Mouse (Mus musculus) limb, embryonic 12.5 days (tissue): Measurements from ENCODE around the gene Radil. TPM values are rescaled to one million over a fixed set of nuclear protein-coding genes. Genes with fewer than 3 reads are reported as not detected.

Experiments
- ATAC-seq: fragments of 200-750 bp; cut with Nextera tagmentation; 2 replicates; pipeline ENCODE4 v1.8.0; 2017; ENCODE audit warnings: low read depth, moderate TSS enrichment; ENCODE audit not compliant: insufficient number of reproducible peaks, insufficient read depth, low FRiP score, low TSS enrichment
- H3K27ac ChIP-seq: fragments of 300-500 bp; sonication (generic); 2 replicates; pipeline ENCODE4 v1.5.1; 2016; ENCODE audit warnings: mild to moderate bottlenecking, moderate library complexity
- H3K27me3 ChIP-seq: fragments of 300-500 bp; sonication (generic); 2 replicates; pipeline ENCODE4 v1.6.1; 2016; ENCODE audit warnings: mild to moderate bottlenecking, moderate library complexity
- H3K36me3 ChIP-seq: fragments of 300-500 bp; sonication (generic); 2 replicates; pipeline ENCODE4 v1.6.1; 2016; ENCODE audit warnings: mild to moderate bottlenecking, moderate library complexity
- H3K4me1 ChIP-seq: fragments of 300-500 bp; sonication (generic); replicated peaks from 2 replicates; pipeline ENCODE4 v1.6.1; 2016
- H3K4me2 ChIP-seq: fragments of 300-500 bp; sonication (generic); 2 replicates; pipeline ENCODE4 v1.6.1; 2016; ENCODE audit warnings: mild to moderate bottlenecking, moderate library complexity
- H3K4me3 ChIP-seq: fragments of 300-500 bp; sonication (generic); replicated peaks from 2 replicates; pipeline ENCODE4 v1.5.1; 2016; ENCODE audit warnings: mild to moderate bottlenecking
- H3K9ac ChIP-seq: fragments of 300-500 bp; sonication (generic); replicated peaks from 2 replicates; pipeline ENCODE4 v1.6.1; 2016; ENCODE audit warnings: mild to moderate bottlenecking, moderate library complexity
- H3K9me3 ChIP-seq: fragments of 300-500 bp; sonication (generic); 2 replicates; pipeline ENCODE4 v1.6.1; 2016; ENCODE audit warnings: mild to moderate bottlenecking, moderate library complexity
- WGBS: fragments of 180-500 bp; shearing (Covaris S2); methylation state at CpG from one replicate; pipeline ENCODE4 v1.1.7; 2016; 5-methylcytosine and 5-hydroxymethylcytosine counted together
- polyA plus RNA-seq: library from polyadenylated mRNA; unstranded; fragments of >200 nt; fragmentation: Nextera tagmentation; extraction: Ambion mirVana; gene quantifications from 2 replicates; pipeline ENCODE4 v1.2.1, GENCODE M21; 2016

Gene Radil
- polyA plus RNA-seq, 1 experiment from 2014 or later: 2.8 TPM

DNA sequence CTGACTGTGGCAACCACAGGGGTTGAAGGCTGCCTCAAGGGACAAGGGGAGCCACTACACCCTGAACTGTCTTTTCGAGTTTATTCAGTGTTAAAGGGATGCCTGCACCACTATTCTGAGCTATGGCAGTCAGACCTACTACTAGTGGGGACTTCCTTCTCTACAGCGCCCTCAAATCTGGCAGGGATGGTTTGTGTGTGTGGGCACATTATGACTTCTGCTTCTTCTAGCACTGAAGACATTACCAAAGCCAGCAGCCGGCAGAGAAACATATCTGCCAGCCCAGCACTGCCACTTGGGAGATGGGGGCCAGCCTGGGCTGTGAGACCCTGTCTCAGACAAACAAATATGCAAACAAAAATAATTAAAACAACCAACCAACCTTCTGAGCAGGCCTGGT is 46.7 kb downstream of the Radil start:
- Histone ChIP-seq H3K9ac (no peak overlapping the region), H3K4me2 (no peak overlapping the region), H3K36me3 (no peaks in the 10 kb centered on the region), H3K4me3 (no peak overlapping the region), H3K27me3 (no peaks in the 10 kb centered on the region; the same call in 1 of the 2 replicates), H3K9me3 (no peaks in the 10 kb centered on the region), H3K4me1 (peaks cover 26% of the 10 kb centered on the region), H3K27ac (no peak overlapping the region)
- ATAC-seq: no peak
- WGBS: 90% methylated on average over 3 of the region's 3 CpGs

DNA sequence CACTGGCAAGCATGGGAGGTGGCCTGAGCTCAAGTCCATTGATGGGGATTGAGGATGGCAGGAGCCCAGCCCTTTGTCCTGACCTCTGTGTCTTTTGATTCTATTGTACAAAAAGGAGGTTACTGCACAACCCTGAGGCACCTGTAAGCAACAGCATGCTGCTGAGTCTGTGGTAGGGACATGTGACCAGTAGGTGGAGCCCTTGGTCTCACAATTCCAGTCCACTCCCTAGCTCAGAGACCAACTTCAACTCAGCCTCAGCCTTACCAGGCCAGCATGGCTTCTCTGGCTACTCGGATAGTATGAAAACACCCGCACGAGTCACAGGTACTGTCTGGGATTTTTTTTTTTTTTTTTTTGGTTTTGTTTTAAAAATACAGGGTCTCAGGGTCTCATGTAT is 48.5 kb downstream of the Radil start:
- Histone ChIP-seq H3K9me3 (no peaks in the 10 kb centered on the region), H3K27ac (no peak overlapping the region), H3K9ac (no peak overlapping the region), H3K36me3 (no peaks in the 10 kb centered on the region), H3K4me2 (no peak overlapping the region), H3K4me1 (peaks cover 23% of the 10 kb centered on the region), H3K27me3 (no peaks in the 10 kb centered on the region; the same call in 1 of the 2 replicates), H3K4me3 (no peak overlapping the region)
- peak; percentile 81 for ATAC-seq
- 5% methylated on average over 3 of the region's 3 CpGs for WGBS

DNA sequence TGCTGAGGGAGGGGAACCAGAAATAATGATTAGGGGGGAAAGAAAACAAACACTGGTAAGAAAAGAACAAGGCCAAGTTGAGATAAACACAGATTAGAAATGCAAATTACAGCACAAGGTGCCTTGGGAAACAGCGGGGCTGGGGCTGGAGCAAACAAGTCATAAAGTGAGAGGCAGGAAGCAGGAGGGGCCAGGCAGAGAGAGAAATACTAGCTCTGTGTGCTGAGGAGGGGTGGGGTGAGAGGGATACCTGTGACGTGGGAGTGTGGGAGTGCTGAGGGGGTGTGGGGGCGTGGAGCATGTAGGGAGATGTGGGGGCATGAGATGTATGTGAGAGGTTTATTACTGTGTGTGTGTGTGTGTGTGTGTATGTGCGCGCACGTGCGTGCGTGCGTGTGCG is 50.0 kb downstream of the Radil start:
- H3K27ac ChIP-seq: 0 out of 2 replicates have a peak overlapping the region, but pooled peaks have one; percentile 45
- no peak overlapping the region for H3K9ac ChIP-seq
- H3K9me3 ChIP-seq: no peaks in the 10 kb centered on the region
- no peaks in the 10 kb centered on the region for H3K36me3 ChIP-seq
- H3K27me3 ChIP-seq: no peaks in the 10 kb centered on the region
- H3K4me3 ChIP-seq: no peak overlapping the region
- no peak for ATAC-seq
- peaks cover 25% of the 10 kb centered on the region for H3K4me1 ChIP-seq
- WGBS: 68% methylated on average over 10 of the region's 10 CpGs
- H3K4me2 ChIP-seq: no peak overlapping the region

DNA sequence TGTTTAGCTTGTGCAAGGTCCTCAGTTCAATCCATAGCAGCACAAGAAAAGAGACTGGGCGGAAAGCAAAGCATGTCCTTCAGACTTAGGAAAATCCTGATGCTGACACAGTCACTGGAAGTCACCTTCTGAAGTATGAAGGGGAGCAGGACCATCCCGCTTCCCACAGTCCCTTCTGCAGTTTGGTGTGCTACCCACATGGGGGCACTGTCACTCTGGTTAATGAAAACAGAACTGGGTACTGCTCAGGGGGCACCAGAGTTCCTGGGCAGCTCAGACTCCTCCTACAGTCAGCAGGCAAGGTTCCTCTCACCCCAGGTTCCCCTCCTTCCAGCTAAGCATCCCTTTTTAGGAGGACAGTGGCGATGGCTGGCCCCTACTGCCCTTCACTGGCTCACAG is 51.9 kb downstream of the Radil start:
- Histone ChIP-seq H3K9ac (no peak overlapping the region), H3K4me1 (peaks cover 38% of the 10 kb centered on the region), H3K36me3 (no peaks in the 10 kb centered on the region), H3K9me3 (no peaks in the 10 kb centered on the region), H3K4me2 (no peak overlapping the region), H3K27me3 (no peaks in the 10 kb centered on the region), H3K4me3 (no peak overlapping the region), H3K27ac (no peak overlapping the region)
- WGBS: 60% methylated on average over 3 of the region's 3 CpGs
- no peak for ATAC-seq

DNA sequence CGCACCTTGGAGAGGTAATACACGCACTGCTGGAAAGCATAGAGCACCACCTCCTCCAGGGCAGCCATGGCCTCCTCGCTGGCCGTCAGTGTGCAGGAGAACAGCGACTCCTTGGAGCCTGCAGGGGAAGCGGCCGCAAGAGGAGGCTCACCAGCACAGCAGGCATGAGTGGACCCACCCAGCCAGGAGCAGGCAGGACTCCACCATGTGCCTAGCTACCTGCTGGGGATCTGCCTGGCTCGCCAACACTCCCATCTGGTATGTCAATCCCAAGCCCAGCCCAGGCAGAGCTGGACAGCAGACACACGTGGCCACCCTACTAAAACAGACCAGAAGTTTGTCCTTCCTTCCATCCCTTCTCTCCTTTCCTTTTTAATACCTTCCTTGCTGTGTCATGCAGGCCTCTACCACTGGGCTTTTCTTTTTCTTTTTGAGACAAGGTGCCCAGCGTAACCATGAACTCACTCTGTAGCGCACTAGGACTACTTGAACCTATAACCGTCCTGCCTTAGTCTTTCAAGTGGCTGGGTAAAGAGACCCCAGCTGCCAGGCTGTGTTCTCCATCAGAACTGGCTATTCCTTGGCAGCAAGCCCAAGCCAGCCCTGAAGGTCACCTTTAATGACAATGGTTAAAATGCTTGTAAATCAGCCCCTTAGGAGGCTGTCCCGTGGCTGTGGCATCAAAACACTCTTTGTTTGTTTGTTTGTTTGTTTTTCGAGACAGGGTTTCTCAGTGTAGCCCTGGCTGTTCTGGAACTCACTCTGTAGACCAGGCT is 55.4 kb downstream of the Radil start:
- Histone ChIP-seq H3K9me3 (no peaks in the 10 kb centered on the region), H3K27me3 (no peaks in the 10 kb centered on the region), H3K4me1 (peaks cover 25% of the 10 kb centered on the region), H3K36me3 (no peaks in the 10 kb centered on the region), H3K4me3 (no peak overlapping the region), H3K27ac (0 out of 2 replicates have a peak overlapping the region, but pooled peaks have one; percentile 17), H3K9ac (no peak overlapping the region), H3K4me2 (no peak overlapping the region)
- ATAC-seq: no peak
- 48% methylated on average over 14 of the region's 14 CpGs for WGBS

DNA sequence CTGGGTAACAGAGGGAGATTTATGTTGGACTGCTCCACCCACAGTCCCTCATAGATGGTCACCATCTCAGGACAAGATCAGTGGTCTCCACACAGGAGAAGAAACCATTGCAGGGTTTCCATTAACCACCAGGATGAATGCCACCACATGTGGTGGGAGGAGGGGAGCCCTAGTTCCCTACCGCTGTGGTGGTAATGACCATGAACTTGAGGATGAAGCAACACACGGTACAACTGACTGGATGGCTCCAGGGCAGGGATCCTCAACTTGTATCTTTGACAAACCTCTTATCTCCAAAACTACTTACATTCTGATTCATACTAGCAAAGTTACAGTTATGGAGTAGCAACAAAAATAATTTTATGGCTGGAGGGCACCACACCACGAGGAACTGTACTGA is 57.6 kb downstream of the Radil start:
- no peak overlapping the region for H3K4me3 ChIP-seq
- no peak overlapping the region for H3K27ac ChIP-seq
- no peaks in the 10 kb centered on the region for H3K9me3 ChIP-seq
- WGBS: 84% methylated on average over 3 of the region's 3 CpGs
- H3K27me3 ChIP-seq: no peaks in the 10 kb centered on the region
- no peak for ATAC-seq
- no peaks in the 10 kb centered on the region for H3K36me3 ChIP-seq
- H3K9ac ChIP-seq: no peak overlapping the region
- no peak overlapping the region for H3K4me2 ChIP-seq
- peaks cover 15% of the 10 kb centered on the region for H3K4me1 ChIP-seq

DNA sequence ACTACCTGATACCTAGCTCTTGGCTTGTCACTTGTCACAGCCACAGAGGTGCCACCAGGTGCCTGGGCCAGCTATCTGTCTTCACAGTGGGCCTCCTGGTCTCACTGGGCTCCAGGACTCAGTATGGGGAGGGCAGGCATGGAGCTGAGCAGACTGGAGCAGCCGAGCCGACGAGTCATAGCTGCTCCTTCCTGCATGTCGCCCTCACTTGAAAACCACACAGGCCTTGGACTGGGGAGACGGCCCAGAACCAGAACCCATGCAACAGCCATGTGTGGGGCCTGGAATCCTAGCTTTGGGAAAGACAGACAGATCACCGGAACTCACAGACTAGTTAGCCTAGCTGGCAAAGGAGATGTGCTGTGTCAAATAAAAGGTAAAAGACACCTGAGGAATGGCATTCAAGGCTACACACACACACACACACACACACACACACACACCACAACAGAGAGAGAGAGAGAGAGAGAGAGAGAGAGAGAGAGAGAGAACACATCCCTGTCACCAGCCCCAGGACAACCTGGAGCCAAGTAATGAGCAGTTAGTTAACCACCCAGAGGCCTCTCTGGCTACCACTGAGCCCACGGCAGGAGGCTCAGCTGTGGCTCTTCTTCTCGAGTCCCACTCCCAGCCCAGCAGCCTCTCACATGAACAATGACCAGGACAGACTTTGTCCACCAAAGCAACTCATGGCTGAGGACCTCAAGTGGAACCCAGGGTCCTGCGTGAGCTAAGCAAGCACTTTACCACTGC is 60.8 kb downstream of the Radil start:
- no peak overlapping the region for H3K4me3 ChIP-seq
- H3K27ac ChIP-seq: no peak overlapping the region
- H3K36me3 ChIP-seq: no peaks in the 10 kb centered on the region
- no peak overlapping the region for H3K4me2 ChIP-seq
- ATAC-seq: no peak
- 73% methylated on average over 9 of the region's 9 CpGs for WGBS
- peaks cover 11% of the 10 kb centered on the region for H3K4me1 ChIP-seq
- no peaks in the 10 kb centered on the region for H3K27me3 ChIP-seq
- H3K9ac ChIP-seq: no peak overlapping the region
- no peaks in the 10 kb centered on the region for H3K9me3 ChIP-seq

DNA sequence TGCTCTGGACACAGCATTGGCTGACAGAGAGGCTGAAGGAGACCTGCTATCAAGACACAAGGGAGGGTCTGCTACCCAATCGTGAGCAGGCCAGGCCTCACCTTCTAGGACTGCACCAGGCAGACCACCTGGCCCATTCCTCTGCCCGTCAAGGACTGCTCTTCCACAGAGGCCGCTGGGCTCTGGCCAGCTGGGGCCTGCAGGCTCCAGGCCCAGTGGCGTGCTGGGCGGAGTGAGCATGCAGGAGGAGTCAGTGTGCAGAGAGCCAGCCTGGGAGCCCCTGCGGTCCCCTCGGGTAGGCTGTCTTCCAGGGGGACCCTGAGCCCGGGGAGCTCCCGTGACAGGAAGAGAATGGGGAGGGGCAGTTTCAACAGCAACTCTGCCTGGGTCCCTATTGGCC is 64.2 kb downstream of the Radil start:
- no peaks in the 10 kb centered on the region for H3K27me3 ChIP-seq
- no peaks in the 10 kb centered on the region for H3K36me3 ChIP-seq
- no peak overlapping the region for H3K27ac ChIP-seq
- no peaks in the 10 kb centered on the region for H3K9me3 ChIP-seq
- no peak overlapping the region; the same call in 1 of the 2 replicates for H3K9ac ChIP-seq
- H3K4me1 ChIP-seq: peaks cover 6% of the 10 kb centered on the region; the same call in 1 of the 2 replicates
- WGBS: 51% methylated on average over 9 of the region's 9 CpGs
- no peak overlapping the region for H3K4me2 ChIP-seq
- H3K4me3 ChIP-seq: no peak overlapping the region
- no peak for ATAC-seq

DNA sequence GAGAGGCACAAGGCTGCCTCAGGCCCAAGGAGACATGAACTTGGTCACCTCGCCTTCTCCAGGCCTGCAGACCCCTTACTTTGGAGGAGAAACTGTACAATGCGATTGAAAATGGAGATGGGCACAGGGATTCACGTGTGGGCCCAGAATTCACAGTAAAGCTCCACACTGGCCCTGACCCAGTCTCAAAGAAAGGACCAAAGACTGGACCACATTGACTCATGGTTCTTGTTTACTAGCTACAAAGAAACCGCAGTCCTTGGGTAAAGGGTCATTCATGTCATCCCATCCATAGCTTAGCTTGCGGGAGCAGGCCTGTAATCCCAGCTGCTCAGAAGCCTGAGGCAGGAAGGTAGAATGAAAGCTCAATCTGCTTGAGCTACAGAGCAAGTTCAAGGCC is 67.3 kb downstream of the Radil start:
- no peaks in the 10 kb centered on the region for H3K36me3 ChIP-seq
- H3K4me1 ChIP-seq: peaks cover 12% of the 10 kb centered on the region
- no peak overlapping the region for H3K4me3 ChIP-seq
- H3K27ac ChIP-seq: no peak overlapping the region
- no peak overlapping the region for H3K9ac ChIP-seq
- WGBS: 94% methylated on average over 5 of the region's 5 CpGs
- no peaks in the 10 kb centered on the region for H3K27me3 ChIP-seq
- no peaks in the 10 kb centered on the region for H3K9me3 ChIP-seq
- no peak overlapping the region for H3K4me2 ChIP-seq
- ATAC-seq: no peak

DNA sequence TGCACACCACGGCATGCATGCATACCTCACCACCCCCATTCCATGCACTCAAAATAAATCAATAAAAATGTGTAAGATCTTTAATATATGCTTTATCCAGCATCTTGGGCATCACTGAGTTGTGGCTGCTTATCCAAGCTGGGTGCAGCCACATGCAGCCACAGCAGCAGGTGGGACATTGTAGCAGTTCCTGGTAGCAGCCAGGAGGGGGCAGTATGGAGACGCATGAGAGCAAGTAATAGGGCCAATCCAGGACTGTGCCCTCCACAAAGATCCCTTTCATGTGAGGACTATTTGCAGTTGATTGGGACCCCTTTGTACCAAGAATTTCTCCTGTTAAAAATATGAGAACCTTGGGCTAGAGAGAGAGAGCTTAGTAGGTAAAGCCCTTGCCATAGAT is 68.4 kb downstream of the Radil start:
- Histone ChIP-seq H3K9ac (no peak overlapping the region), H3K4me2 (no peak overlapping the region), H3K4me3 (no peak overlapping the region), H3K36me3 (no peaks in the 10 kb centered on the region), H3K27ac (no peak overlapping the region), H3K9me3 (no peaks in the 10 kb centered on the region), H3K27me3 (no peaks in the 10 kb centered on the region), H3K4me1 (peaks cover 12% of the 10 kb centered on the region)
- no peak for ATAC-seq
- 67% methylated on average over 2 of the region's 2 CpGs for WGBS

DNA sequence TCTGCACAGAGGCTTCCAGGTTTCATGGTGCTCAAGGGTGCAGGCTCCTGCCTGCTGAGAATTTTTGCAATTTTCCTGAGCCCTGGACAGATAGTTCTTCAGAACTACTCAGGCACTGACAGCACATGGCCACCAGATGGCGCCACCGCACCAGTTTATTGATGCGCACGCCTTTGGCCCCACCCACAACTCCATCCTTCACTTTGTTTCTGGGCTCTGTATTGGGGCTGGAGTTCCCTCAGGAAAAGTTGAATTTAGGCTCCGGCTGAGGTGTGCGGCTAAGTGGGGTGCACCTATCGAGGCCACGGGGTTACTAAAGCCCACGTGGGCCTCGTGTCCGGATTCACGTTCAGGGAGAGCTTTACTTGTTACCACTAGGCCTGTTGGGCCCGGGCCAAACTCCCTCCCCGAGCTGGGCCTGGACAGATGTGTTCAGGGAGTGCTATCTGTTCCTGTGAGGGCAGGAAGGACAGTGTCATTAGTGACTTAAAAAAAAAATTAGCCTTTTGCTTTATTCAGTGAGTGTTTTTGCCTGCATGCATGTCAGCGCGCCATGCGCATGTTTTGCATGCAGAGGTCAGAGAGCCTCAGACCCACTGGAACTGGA is 72.0 kb downstream of the Radil start:
- H3K9ac ChIP-seq: no peak overlapping the region
- H3K36me3 ChIP-seq: no peaks in the 10 kb centered on the region; the same call in none of the 2 replicates
- no peak overlapping the region for H3K4me3 ChIP-seq
- peak; percentile 78; the same call in 1 of the 2 replicates for ATAC-seq
- H3K9me3 ChIP-seq: no peaks in the 10 kb centered on the region
- 32% methylated on average over 17 of the region's 17 CpGs for whole genome bisulfite sequencing
- H3K4me1 ChIP-seq: peaks cover 7% of the 10 kb centered on the region
- peak overlapping the region; percentile 43 for H3K4me2 ChIP-seq
- no peaks in the 10 kb centered on the region for H3K27me3 ChIP-seq
- no peak overlapping the region for H3K27ac ChIP-seq
